Mouse (Mus musculus) heart, adult 18-20 months (tissue): ENCODE measurements around the gene Atxn7l3b. TPM values are rescaled to one million over a fixed set of nuclear protein-coding genes. Genes with fewer than 3 reads are reported as not detected.
"Not testable (repeated sequence)": the region's sequence is repeated elsewhere in the genome, so short reads cannot be mapped to it uniquely, and the experiment has no call there.

Experiments
- DNase-seq, 2 experiments: peaks; one replicate each; pipeline ENCODE4 v3.0.0; 2021 to 2022; ENCODE audit warnings: mixed read lengths in 1 of 2
- long read RNA-seq, 2 experiments: library from polyadenylated mRNA; stranded (forward); transcript quantifications; one replicate each; pipeline ENCODE4 v2.0.0; 2021
- total RNA-seq, 2 experiments: library from RNA; stranded (reverse); gene quantifications; 2 replicates each; pipeline ENCODE4 v1.2.3; 2021

The Atxn7l3b gene
- 10 to 100 TPM; 23.3 to 25.2 TPM for total RNA-seq
- long read RNA-seq, experiment 1, transcript Atxn7l3b-201 (1 exons, 3,566 nt): major isoform, 25 of 25 reads
- long read RNA-seq, experiment 1, partial matches to known transcripts: 0 of 25 reads
- long read RNA-seq, experiment 1, other reads (novel, unspliced or antisense): 0 of 25 reads
- long read RNA-seq, experiment 2, transcript Atxn7l3b-201 (1 exons, 3,566 nt): major isoform, 11 of 11 reads
- long read RNA-seq, experiment 2, partial matches to known transcripts: 0 of 11 reads
- long read RNA-seq, experiment 2, other reads (novel, unspliced or antisense): 0 of 11 reads

DNA sequence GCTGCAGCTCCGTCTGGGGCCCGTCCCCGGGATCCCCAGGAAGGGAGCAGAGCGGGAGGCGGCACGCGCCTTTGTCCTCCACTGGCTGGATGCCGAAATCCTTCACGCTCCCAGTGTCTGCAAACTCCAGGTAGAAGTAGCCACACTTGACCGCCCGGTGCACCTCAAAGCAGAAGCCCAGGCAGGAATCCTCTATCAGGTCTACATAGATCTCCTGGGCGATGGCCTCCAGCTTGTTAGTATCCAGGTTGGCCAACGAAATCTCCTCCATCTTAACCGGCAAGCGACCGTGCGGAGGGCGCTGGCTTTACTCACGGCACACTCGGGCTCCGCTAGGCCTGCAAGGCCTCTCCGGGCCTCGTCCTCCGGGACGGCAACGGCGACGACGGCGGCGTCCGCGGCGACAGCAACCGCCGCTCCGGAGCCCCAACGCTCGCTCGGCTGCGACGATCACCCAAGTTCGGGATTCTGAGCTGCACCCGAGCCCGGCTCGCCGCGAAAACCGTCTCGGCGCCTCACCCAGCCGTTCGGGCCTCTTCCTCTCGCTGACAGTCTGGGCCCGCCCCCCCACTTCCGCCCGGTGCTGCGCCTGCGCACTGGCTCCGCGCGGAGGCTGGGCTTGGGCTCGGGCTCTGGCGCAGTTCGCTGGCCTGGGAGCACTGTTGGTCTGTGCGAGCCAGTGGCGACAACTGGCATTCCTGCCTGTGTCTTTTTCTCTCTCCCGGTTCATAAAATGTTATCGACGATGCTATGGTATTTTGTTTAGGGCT, at the start of gene Atxn7l3b:
TSS of gene Atxn7l3b (minus strand) at position 550 of the 770 bp plus-strand sequence.
- peak; percentile 97 to 98 for DNase-seq

DNA sequence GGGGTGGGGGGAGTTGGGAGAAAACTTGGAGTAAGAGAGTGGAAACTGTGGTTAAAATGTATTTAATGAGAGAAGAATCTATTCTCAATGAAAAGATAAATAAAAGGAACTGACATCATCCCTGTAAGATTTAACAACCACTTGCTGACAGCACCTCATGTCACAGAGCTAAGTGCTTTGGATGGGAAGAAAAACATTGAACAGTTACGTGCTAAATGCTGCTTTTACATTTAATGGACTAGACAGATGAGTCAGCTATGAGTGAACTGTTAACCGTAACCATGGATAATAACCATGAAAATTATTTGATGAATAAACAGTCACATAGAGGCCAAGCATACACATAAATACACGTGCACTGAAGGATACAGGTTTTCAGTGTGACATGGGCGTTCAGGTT, 48.8 kb upstream of the Atxn7l3b start:
- no peak for DNase-seq

DNA sequence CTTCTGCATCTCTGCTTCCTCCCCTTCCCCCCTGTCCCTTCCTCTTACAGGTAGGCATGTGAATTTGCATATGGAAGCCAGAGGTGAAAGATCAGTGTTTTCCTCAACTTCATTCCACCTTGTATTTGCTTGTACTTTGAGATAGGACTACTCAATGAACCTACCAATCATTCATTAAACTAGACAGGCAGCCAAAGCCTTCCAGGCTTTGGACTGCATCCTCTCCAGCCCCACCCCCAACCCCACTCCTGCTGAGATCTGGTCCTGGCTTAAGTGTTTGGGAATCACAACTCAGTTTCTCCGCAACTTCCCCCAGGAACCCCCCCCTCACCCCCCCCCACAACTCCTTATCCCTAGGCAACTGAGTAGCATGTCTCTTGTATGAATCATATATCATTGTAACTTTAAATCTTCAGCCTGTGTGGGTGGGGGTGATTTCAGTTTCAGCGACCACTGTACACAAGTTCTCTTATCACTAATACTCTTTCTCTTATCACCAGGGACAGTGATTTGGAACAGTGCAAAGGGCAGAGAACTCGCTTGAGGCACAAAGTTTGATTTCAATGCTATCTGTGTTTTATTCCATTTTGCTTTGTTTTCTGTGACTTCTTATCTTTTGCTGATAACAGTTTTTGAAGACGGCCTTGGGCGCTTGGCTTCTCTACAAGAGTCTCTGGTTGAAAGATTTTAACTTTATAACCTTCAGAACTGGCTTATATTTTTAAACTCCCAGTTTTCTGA, 44.7 kb upstream of the Atxn7l3b start:
- no peak for DNase-seq

DNA sequence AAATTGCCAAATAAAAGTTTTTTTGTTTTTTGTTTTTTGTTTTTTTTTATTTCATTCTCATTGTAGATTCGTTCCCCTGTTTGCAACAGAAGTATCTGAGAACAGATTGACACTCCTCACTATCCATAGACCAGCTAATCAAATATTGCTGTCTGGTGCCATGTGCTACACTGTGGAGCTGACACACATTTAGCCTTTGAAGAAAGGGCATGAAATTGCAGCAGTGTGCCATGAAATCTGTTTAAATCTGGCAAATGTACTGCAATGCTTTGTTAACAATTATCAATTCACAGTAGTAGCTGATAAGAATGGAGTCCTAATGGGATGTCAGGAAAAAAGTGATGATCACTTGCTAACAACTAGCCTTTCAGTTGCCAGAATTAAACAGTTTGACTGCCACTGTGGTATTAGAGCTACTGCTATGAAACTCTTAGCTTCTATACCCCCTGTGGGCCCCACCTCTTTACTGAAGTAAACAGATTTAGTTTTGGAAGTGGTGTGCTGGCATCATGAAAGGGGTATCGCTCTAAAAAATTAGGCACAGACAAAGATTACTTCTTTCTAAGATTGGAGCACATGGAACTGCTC, 41.3 kb upstream of the Atxn7l3b start:
- DNase-seq: no peak

DNA sequence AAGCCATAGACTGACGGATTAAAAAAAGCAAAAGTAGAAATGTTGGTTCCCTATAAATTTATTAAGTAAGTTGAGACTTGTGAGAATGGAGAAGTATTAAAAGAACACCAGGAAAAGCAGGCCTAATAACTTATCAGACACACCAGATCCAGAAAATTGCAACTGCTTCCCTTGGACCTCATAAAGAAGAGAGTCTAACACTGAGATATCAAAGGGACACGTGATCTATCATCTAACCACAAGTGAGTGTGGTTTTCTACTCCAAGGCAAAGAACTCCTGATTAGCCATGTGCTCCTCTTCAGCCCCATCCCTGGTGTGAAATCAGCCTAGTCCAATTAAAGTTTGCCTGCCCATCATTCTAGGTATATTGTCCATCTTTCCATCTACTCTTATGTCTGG, 38.8 kb upstream of the Atxn7l3b start:
- no peak for DNase-seq

DNA sequence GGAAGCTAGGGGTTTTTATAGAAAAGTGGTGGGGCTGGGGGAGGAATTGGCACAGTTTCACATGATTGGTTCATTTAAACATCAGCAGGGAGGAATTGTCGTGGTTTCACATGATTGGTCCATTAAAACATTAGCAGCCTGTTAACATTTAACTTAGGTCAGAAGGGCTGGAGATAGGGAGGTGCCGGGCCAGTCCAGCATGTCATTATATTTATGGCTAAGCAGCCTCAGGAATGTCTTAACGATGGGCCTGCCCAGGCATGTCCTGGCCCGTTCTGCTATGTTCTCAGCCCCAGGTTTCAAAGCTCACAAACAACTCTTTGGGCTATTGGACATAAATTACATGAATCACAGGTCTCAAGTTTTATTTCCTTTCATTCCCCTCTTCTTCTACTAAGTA, 33.4 kb upstream of the Atxn7l3b start:
- not testable (repeated sequence) for DNase-seq

DNA sequence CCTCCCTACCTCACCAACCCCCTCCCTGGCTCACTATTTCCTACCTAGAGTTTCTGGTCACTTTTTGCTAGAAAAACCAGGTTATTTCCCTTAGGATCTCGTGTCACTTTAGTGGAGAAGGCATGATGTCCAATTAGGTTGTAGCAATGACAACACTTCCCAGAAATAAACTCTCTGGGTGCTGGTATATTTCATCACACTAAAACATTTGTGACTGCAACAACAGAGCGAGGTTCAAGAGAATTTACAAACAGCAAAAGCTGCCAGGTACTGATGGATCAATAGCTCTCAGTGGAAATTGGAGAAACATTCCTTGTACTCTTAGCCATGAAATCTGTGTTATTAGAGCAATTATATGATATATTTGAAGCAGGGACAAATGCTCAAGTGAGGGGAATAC, 25.3 kb upstream of the Atxn7l3b start:
- DNase-seq: no peak

DNA sequence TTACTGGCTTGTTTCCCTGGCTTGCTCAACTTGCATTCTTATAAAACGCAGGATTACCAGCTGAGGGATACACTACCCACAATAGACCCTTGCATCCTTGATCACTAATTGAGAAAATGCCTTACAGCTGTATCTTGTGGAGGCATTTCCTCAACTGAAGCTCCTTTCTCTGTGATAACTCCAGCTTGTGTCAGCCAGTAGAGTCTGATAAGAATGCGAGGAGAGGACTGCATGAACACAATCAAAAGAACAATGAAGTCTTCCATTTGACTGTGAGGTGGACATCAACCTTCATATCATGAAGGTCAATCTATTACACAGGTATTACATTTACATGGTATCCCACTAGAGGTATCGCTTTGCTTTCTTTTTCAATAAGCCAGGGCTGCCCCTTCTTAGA, 19.7 kb upstream of the Atxn7l3b start:
- DNase-seq: no peak

DNA sequence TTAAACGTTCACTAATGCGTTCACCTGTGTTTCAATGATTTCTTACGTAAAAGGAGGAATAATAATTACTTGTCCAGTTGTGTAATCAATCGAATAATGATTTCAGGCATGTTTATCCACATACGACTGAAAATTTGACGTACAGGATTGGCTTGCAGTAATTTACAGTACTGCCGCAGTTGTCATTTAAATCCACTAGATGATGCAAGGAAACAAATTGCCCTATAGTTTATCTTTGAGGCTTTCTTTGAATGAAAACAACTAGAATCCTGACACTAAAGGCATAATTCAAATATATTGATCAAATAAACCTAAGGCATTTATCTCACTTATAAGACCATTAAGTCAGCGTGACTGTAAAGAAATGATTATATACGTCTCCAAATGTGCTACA, 418 bp upstream of the Atxn7l3b start:
- DNase-seq: no peak

DNA sequence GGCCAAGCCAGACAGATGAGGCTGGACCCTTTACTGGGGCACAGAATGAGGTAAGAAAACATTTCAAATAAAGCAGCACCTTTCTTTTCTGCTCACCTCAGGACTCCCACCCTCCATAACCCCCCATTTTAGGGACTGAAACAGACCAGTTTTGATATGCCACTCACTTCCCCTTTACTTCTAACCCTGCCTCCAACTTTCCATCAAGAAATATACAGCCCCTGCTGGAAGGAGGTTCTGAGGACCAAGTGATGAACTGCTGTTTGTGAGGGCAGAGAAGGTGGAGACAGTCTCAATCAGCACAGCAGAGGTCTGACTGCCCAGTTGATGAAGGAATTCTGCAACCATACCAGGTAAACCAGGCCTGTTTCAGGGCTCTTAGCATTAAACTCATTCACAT, 1.8 kb downstream of the Atxn7l3b start:
- peak in 1 of 2 experiments; percentile 5 for DNase-seq

DNA sequence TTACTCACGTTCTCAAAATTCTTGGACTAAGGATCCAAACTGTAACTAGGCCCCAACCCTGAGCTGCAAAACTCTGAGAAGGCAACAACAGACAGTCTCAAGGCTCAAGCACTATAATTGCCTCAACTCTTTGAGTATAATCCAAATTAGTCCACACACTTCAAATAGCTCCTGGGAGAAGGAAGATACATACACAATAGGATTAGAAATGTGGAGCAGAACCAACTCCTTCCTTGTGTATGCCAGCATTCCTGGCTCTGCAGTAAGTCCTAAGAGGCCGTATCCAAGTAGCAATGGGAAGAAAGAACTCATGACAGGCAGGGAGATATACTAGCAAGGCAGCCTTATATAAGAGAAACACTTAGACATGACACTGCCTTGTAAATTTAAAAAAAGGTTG, 2.5 kb downstream of the Atxn7l3b start:
- no peak for DNase-seq

DNA sequence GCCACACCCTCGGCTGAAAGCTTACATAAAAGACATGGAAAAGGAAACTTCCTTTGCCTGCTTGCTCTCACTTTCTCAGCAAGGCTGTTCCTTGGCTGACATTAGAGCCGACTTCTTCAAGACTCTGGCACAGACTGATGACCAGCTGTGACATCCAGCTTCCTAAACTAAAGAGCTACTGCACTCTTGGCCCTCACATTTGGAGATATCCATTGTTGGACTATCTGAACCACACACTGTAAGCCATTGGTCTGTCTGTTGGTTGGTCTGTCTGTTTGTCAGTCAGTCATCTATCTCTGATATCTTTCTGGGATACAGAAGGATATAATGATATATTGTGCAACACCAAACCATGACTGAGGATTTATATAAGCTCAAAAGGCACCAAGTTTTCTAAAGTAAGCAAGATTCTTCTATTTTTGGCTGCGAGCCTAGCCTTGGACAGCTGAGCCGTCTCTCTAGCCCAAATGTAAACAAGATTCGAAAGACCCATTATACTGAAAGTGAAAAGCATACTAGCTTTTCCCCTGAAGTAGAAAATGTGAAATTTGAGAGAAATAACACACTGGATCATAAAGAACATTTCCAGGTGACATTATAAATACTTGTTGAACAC, 12.1 kb downstream of the Atxn7l3b start:
- no peak for DNase-seq

DNA sequence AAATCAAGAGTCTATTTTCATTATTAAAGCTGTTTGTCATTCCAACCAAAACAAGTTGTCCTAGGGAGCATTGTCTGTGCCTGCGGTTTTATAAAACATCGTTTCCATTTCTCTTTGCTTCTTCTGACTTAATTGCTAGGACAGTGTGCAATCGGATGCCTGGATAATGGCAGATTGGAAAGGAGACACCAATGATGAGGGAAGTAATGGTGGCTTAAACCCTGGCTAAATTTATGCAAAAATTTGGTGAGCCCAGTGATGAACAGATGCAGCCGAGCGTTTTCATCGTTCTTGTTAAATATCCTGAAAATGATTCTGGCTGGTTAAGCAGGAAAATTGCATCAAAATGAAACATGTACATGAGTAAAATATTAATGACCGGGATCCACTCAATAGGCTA, 28.6 kb downstream of the Atxn7l3b start:
- no peak for DNase-seq

DNA sequence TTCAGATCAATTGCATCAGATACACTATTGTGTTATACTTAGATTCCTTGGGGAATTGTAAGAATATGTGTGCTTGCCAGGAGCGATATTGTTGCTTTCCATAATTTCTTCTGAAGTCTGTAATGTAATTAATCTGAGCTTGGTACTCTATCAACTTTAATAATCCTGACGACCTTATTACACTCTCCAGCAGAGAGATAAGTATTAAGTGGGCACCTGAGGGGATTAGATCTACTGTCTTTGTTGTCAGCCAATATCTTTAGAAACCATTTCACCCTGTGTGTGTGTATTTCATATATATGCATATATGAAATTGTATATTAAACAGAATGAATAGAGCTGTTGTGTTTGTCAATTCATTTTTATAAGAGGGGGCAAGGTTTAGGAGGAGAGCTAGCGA, 29.0 kb downstream of the Atxn7l3b start:
- no peak for DNase-seq

DNA sequence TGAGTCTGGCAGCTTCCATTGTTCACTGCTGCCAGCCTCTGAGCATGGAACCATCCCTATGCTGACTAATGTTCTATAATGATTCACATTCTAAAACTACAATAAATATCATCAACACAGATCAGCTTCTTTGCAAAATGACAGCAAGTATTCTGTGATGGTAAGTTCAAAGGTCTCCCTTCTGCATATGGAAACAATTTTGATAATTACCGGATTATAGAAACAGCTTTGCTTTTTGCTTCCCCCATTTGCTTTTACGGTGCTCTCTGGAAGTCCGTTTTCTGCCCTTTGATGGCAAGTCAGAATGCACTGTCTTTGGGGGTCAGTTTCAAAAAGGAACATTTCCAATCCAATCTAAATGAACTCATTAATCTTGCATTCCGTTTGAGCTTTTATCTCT, 32.2 kb downstream of the Atxn7l3b start:
- DNase-seq: no peak

DNA sequence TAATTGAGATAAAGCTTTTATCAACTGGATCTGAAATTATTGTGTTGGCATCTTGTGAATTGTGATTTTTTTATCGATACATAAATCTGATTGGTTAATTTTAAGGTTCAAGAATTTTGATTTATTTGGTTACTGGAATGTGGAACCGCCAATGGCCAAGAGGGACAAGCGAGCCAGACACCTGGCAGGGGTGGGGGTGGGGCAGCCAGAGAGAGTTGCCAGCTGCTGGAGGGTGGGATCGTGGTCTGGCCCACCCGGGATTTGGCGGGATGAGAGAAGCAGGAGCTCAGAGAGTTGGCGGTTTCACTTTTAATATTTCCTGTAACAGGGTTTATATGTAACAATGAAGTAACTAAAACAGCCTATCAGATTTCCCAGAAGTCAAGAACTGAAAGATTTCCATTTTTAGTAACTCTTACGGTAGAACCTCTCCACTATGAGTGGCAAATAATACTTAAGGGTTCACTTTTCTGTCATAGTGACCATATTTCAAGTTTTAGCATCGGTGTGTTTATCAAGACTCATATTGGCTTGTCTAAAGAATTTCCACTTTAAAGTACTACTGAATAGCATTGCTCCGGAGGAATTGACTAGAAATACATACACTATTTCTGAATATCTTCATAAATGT, 35.1 kb downstream of the Atxn7l3b start:
- no peak for DNase-seq

DNA sequence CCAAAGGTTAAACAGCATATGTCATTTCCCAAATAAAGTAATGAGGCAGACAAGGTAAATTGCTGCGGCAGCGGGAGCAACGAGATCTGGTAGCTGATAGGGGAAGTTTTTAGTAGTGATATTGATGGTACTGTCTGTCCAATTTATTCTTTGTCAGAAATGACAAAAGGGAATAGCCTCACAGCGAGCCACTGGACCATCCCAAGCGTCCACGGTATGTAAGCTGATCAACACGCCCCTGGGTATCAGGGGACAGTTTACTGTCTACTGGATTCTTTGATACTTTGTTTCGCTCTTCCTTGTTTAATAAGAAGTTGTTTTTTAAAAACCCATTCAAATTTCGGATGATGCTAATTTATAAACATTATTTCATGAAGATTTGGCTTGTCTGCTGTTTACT, 44.7 kb downstream of the Atxn7l3b start:
- DNase-seq: no peak

DNA sequence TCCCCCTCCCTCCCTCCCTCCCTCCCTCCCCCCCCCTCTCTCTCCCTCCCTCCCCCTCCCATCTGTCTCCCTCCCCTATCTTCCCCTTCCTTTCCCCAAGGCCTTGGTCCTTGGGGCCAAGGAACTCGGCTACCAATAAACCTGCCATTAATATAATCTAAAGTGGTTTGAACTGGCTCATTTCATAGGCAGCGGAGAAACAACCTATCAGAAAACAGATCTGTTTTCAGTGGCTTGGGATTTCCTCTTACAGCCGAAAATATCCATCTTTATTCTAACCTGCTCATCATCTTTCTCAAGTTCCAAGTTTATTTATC, 45.2 kb downstream of the Atxn7l3b start:
- DNase-seq: no peak

DNA sequence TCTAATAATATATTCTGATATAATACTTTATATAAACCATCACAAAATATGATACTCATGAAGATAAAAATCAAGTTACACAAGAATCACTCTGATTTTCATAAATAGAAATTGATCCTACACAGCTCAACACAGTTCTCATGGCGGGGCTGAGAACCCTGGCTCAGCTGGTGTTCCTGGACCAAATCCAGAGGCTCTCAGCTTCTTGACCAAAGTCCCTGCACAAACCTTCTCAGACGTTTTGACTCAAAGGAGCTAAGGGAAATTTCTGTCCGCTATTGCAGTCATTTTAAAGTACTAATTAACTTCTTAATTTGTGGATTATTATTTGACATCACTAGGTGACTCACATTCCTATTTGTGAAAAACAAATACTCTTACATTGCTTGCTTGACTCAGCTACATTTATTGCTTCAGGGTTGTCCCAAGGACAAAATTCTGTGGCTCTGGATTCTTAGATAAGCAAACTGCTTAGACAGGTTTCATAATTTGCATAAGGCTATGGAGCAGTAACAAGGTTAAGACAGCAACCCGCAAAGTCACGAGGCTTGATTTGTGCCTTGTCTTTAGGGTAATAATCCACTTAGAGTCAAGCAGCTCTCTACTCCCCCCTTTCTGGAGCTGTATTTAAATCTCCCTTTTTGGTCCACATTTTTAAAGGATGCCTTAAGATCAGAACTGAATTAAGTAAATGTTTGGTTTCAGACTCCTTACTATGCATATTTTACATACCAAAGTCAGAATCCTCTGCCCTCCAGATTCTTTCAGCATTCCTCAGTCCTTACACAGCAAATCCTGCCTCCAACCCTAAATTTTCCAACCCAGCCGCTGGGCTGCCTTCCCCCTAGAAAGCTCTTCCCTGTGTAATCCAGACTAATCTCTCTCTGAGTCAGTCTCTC, 45.8 kb downstream of the Atxn7l3b start:
- DNase-seq: no peak

DNA sequence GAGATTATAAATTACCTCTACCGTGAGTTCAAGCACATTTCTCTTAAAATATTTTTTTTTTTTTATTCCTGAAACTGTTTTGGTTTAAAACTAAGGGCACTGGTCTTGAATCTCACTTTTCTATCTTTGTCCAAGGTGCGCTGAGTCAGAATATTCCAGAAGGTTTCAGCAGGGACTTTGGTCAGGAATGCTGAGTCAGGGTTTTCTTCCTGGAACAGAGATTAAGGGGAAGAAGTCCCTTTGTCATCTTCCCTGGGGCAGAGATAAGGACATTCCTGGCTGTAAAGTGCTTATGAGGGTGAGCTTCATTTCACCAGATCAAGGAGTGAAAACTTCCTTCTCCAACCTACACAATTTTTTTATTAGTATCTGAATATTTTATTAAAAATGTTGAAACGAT, 46.7 kb downstream of the Atxn7l3b start:
- no peak for DNase-seq
